Mouse (Mus musculus): ENCODE results near the gene Fam169a. TPM values are rescaled to one million over a fixed set of nuclear protein-coding genes. Genes with fewer than 3 reads are reported as not detected.
"Not testable (repeated sequence)": the region's sequence is repeated elsewhere in the genome, so short reads cannot be mapped to it uniquely, and the experiment has no call there.

Fam169a gene
- polyA plus RNA-seq, 1 experiment from 2014 or later = 7.3 TPM

DNA sequence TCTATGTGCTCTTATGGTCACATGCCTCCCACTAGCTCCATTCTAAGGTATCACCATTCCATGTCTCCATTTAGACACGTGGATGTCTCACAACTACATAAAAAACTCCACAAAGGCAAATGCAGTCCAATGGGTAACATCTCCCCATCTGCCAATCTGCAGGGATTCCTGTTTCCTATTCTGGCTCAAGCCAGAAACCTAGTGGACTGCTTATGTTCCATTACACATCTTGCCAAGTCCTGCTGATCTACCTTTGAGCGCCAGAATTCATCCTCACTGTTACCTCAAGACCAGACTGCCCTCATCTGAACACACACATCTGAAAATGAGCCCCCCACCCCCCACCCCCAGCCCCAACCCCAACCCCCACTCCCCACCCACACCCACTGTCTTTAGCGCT, 4.9 kb upstream of the Fam169a start:
- no peak for ATAC-seq (ENCODE audit: insufficient number of reproducible peaks, insufficient read depth, low FRiP score, low TSS enrichment)
- 93% methylated on average over 3 of the region's 3 CpGs for WGBS

DNA sequence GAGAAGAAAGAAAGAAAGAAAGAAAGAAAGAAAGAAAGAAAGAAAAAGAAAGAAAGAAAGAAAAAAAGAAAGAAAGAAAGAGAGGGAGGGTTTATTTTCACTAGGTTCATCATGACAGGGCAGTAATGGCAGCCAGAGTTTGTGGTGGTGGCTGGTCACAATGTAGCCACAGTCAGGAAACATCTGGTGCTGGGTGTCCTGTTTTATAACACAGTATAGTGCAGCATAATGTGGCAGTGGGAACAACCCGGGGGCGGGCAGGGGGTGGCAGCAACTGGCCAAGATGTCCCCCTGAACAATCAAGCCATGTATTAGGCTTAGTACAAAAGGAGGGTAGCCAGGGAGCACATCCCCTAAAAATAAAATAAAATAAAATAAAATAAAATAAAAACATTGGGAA, 3.7 kb upstream of the Fam169a start:
- Histone ChIP-seq H3K27ac (no peak overlapping the region), H3K4me2 (replicated peaks) (no peak overlapping the region), H3K9me3 (no peaks in the 10 kb centered on the region), H3K27me3 (peaks cover 14% of the 10 kb centered on the region), H3K4me1 (0 out of 2 replicates have a peak, but pooled peaks cover 5% of the 10 kb centered on the region), H3K36me3 (no peaks in the 10 kb centered on the region), H3K4me3 (no peak overlapping the region), H3K9ac (no peak overlapping the region)
- WGBS = 74% methylated on average over 2 of the region's 2 CpGs
- no peak for ATAC-seq (ENCODE audit: insufficient number of reproducible peaks, insufficient read depth, low FRiP score, low TSS enrichment)

More for the DNA sequence above, 4.9 kb upstream of the Fam169a start:
- no peaks in the 10 kb centered on the region for H3K36me3 ChIP-seq
- H3K4me2 ChIP-seq (replicated peaks) = no peak overlapping the region
- peaks cover 10% of the 10 kb centered on the region for H3K27me3 ChIP-seq
- no peaks in the 10 kb centered on the region for H3K9me3 ChIP-seq
- H3K27ac ChIP-seq = no peak overlapping the region
- no peak overlapping the region for H3K4me3 ChIP-seq
- H3K4me1 ChIP-seq = peaks cover 8% of the 10 kb centered on the region; the same call in 1 of the 2 replicates
- no peak overlapping the region for H3K9ac ChIP-seq

DNA sequence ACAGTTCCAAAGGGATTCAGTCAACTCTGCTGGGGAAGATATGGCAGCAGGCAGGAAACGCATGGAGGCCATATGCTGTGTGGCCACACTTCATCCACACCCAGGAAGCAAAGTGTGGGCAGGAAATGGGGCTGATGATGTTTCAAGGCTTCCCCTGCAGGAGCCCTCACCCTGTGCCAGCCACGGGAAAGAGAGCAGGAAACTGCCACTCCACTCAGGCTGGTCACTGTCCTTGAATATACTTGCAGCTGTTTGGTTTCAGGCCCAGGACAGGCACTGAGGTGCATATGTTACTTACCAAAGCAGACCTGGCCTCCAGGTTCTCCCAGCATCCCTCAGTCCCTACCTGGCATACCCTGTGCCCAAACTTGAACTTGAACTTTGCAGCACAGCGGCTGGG, 2.7 kb upstream of the Fam169a start:
- Histone ChIP-seq H3K27me3 (peaks cover 14% of the 10 kb centered on the region), H3K4me1 (0 out of 2 replicates have a peak, but pooled peaks cover 5% of the 10 kb centered on the region), H3K27ac (no peak overlapping the region), H3K9ac (0 out of 2 replicates have a peak overlapping the region, but pooled peaks have one; percentile 11), H3K4me3 (no peak overlapping the region), H3K36me3 (no peaks in the 10 kb centered on the region), H3K9me3 (no peaks in the 10 kb centered on the region), H3K4me2 (replicated peaks) (peak overlapping the region; percentile 13; the same call in 1 of the 2 replicates)
- WGBS = 44% methylated on average over 3 of the region's 3 CpGs
- ATAC-seq (ENCODE audit: insufficient number of reproducible peaks, insufficient read depth, low FRiP score, low TSS enrichment) = no peak

DNA sequence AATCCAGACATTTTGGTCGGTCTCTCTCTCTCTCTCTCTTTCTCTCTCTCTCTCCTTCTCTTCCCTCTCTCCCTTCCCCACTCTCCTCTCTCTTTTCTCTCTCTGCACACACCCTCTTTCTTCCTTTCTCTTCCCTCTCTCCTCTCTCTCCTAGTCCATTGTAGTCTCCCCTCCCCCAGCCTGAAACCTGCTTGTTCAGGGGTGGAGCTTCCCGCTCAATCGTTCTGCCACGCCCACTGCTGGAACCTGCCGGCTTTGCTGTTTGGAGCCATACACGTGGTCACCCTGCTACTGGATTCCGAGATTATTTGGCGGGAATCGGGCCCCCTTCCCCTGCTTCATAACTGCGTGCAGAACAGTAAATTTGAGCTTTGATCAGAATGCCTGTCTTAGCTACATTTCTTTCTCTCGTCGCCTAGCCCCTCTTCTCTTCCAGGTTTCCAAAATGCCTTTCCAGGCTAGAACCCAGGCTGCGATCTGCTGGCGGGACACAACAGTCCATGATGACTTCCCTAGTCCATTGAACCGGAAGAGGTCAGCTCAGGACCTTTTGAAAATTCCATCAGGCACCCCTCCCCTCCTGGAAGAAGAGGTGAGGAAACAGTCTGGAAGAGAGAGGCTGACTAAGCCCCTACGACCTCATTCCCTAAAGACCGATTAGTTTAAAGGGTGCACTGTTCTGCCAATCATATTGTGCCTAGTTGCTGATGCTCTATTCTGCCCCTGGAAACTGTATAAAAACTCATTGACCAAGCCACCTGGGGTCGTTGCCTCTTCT, 2.1 kb upstream of the Fam169a start:
- H3K4me1 ChIP-seq; H3K4me3 ChIP-seq; ATAC-seq (ENCODE audit: insufficient number of reproducible peaks, insufficient read depth, low FRiP score, low TSS enrichment); H3K27ac ChIP-seq; H3K9ac ChIP-seq; H3K36me3 ChIP-seq; H3K9me3 ChIP-seq: not testable (repeated sequence)
- peaks cover 14% of the 10 kb centered on the region for H3K27me3 ChIP-seq
- WGBS = 43% methylated on average over 18 of the region's 18 CpGs
- H3K4me2 ChIP-seq (replicated peaks) = peak overlapping the region; percentile 13; the same call in 1 of the 2 replicates

DNA sequence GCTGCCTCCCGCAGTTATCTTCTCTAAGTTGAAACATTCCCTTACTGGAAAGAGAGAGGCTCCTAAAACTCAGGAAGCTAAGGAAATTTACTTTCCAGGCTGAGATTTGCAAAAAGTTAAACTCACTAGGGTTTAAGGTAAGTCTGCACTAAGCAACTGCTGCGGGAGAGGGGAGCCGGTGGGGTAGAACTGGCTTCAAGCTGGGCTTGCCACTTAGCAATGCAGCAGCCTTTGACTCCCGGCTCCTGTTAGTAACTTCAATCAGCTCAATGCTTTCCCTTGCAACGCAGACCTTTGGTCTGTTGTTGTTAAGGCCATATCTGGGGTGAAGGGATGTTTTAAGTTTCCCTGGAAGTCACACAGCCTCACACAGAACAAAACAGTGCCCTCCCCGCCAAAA, 605 bp downstream of the Fam169a start:
- H3K36me3 ChIP-seq = no peaks in the 10 kb centered on the region
- H3K27me3 ChIP-seq = peaks cover 19% of the 10 kb centered on the region
- H3K27ac ChIP-seq = no peak overlapping the region
- 10% methylated on average over 6 of the region's 6 CpGs for WGBS
- no peak overlapping the region for H3K4me2 ChIP-seq (replicated peaks)
- ATAC-seq (ENCODE audit: insufficient number of reproducible peaks, insufficient read depth, low FRiP score, low TSS enrichment) = no peak
- H3K9me3 ChIP-seq = no peaks in the 10 kb centered on the region
- H3K9ac ChIP-seq = no peak overlapping the region
- H3K4me3 ChIP-seq = no peak overlapping the region
- H3K4me1 ChIP-seq = 0 out of 2 replicates have a peak, but pooled peaks cover 5% of the 10 kb centered on the region

DNA sequence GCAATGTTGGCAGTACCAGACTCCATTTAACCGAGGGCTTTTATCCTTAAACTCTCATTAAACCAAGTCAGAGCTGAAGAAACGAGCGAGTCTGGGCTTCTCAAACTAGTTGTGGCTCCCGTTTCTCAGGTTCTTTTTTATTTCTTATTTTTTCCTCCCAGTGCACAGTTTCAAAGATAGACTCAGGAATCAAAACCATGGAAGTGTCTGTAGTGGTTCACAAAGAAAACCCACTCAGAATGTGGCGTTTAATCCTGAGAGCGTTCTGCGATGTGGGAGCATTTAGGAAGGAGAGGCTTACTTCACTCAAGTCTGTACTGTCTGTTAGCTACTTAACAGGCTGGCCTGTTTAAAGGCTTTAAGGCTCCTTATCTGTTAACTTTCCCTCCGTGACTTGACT, 1.1 kb downstream of the Fam169a start:
- WGBS = 36% methylated on average over 8 of the region's 8 CpGs
- Histone ChIP-seq H3K9ac (no peak overlapping the region), H3K27ac (no peak overlapping the region), H3K4me2 (replicated peaks) (no peak overlapping the region), H3K4me3 (no peak overlapping the region), H3K4me1 (0 out of 2 replicates have a peak, but pooled peaks cover 5% of the 10 kb centered on the region), H3K36me3 (no peaks in the 10 kb centered on the region), H3K9me3 (no peaks in the 10 kb centered on the region), H3K27me3 (peaks cover 19% of the 10 kb centered on the region)
- ATAC-seq (ENCODE audit: insufficient number of reproducible peaks, insufficient read depth, low FRiP score, low TSS enrichment) = no peak

DNA sequence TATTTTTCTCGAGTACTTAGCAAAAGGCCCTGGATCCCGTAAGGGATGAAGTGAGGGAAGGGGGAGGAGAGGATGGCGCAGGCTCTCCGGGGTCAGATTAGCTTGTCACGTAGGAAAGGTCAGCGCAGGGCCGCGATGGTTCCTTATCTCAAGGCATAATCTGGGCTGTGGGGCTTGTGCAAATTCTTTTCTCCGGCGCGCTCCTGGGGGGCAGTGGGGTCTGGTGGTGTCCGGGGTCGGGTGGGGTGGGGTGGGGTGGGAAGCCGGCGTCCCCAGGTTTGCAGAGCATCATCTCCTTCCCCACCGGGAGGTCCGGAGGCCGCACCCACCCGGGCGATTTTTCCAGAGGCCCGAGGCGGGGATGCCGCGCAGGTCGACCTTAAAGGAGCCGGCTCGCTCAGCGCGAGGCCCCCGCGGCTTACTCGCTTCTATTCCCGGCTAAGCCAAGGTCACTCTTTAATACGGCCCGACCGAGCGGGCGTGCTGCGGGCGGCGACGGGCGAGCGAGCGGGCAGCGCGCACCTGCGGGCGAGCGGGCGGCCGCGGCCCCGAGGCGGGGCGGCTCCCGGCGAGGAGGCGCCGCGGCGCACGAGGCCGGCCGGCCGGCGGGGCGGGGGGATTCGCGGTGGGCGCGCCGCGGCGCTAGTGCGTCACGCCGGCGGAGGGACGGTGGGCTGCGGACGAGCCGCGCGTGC, 4.0 kb downstream of the Fam169a start:
- Histone ChIP-seq H3K36me3 (no peaks in the 10 kb centered on the region), H3K4me2 (replicated peaks) (peak overlapping the region; percentile 92), H3K27me3 (peaks cover 19% of the 10 kb centered on the region), H3K27ac (no peak overlapping the region), H3K9ac (peak overlapping the region; percentile 74), H3K4me1 (no peaks in the 10 kb centered on the region), H3K9me3 (no peaks in the 10 kb centered on the region), H3K4me3 (peak overlapping the region; percentile 80)
- under 1% methylated on average over 68 of the region's 85 CpGs for WGBS
- ATAC-seq (ENCODE audit: insufficient number of reproducible peaks, insufficient read depth, low FRiP score, low TSS enrichment) = peak; percentile 67; the same call in 1 of the 2 replicates

DNA sequence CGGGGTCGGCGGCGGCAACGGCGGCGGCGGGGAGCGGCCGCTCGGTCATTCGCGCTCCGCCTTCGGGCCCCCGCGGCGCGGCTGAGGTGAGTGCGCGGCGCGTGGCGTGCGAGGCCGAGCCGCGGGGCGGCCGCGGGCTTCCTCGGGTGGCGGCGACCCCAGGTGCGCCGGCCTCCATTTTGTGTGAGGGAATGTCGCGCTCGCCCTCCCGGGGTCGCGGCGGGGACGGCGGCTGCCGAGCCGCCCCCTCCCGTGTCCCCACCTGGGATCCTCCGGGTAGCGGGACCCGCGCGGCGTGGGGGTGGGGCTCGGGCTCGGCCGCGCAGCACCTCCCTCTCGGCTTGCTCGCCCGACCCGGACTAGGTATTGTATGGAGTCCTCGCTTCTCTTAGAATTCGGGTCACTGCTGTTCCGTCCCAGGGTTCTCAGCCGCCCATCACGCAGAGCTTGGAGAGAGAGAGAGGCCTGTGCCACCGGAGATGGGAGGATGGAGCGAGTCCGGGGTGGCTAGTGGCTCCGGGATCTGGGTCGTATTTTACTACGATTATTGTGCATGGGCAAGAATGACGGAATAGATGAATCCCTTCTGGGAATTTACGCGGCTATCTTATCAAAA, 4.6 kb downstream of the Fam169a start:
- under 1% methylated on average over 69 of the region's 76 CpGs for WGBS
- Histone ChIP-seq H3K9me3 (no peaks in the 10 kb centered on the region), H3K27me3 (peaks cover 17% of the 10 kb centered on the region), H3K36me3 (no peaks in the 10 kb centered on the region), H3K4me1 (no peaks in the 10 kb centered on the region), H3K4me3 (peak overlapping the region; percentile 80), H3K27ac (0 out of 2 replicates have a peak overlapping the region, but pooled peaks have one; percentile 6), H3K9ac (peak overlapping the region; percentile 74), H3K4me2 (replicated peaks) (peak overlapping the region; percentile 92)
- ATAC-seq (ENCODE audit: insufficient number of reproducible peaks, insufficient read depth, low FRiP score, low TSS enrichment) = peak; percentile 81

DNA sequence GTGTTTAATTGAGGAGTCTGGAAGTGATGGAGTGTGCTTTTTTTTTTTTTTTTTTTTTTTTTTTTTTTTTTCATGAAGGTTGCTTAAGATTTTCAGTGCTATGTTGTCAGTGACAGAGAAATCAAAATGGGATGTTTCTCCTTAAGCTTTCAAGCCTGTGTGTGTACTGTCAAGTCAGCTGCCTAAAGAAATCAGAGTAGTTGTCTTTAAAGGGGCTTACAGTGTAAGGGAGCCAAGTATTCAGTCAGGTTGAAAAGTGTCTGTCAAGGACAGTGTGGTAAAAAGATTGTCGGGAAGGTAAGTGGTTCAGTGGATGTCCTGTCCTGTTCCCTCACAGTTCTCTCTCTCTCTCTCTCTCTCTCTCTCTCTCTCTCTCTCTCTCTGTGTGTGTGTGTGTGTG, 6.4 kb downstream of the Fam169a start:
- WGBS = 53% methylated on average over 1 of the region's 1 CpGs
- ATAC-seq (ENCODE audit: insufficient number of reproducible peaks, insufficient read depth, low FRiP score, low TSS enrichment) = no peak
- H3K27ac ChIP-seq = no peak overlapping the region

DNA sequence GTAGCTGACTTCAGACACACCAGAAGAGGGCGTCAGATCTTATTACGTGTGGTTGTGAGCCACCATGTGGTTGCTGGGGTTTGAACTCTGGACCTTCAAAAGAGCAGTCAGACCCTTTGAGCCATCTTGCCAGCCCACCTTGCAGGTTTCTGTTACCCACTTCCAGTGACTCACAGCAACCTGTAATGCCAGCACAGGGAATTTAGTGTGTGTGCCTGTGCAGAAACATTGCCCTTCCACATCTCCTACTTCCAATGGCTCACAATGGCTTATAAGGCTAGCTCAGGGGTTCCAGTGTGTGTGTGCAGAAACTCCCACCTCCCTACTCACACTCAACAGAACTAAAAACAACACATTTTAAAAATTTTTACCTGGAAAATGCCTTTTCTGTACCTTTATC, 10.5 kb downstream of the Fam169a start:
- ATAC-seq (ENCODE audit: insufficient number of reproducible peaks, insufficient read depth, low FRiP score, low TSS enrichment) = no peak

More for the DNA sequence above, 6.4 kb downstream of the Fam169a start:
- Histone ChIP-seq H3K4me1 (no peaks in the 10 kb centered on the region), H3K9me3 (no peaks in the 10 kb centered on the region), H3K4me3 (no peak overlapping the region), H3K36me3 (no peaks in the 10 kb centered on the region), H3K4me2 (replicated peaks) (no peak overlapping the region), H3K9ac (no peak overlapping the region), H3K27me3 (peaks cover 10% of the 10 kb centered on the region; the same call in 1 of the 2 replicates)

DNA sequence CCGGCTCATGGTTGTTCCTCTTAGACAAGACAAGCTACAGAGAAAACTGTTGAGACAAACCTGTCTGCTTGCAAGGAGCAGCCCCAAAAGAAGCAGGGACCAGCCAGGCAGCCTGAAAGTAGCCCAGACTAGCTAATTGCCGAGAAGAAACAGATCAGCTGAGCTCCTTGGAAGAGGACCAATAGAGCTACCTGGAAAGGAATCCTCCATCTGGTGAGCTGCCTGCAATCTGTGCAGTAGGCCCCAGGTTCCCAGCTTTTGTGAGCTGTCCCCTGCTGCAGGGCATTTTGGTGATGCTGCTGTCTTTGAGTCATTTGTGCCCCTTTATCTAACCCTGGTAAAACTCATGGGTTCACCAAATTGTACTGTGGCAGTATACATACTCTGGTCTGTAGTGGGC, 13.1 kb downstream of the Fam169a start:
- WGBS = 68% methylated on average over 2 of the region's 2 CpGs
- Histone ChIP-seq H3K27me3 (no peaks in the 10 kb centered on the region), H3K4me3 (no peak overlapping the region), H3K4me1 (no peaks in the 10 kb centered on the region), H3K9ac (no peak overlapping the region), H3K4me2 (replicated peaks) (no peak overlapping the region), H3K9me3 (no peaks in the 10 kb centered on the region), H3K36me3 (no peaks in the 10 kb centered on the region), H3K27ac (no peak overlapping the region)
- no peak for ATAC-seq (ENCODE audit: insufficient number of reproducible peaks, insufficient read depth, low FRiP score, low TSS enrichment)

More for the DNA sequence above, 10.5 kb downstream of the Fam169a start:
- H3K4me2 ChIP-seq (replicated peaks) = no peak overlapping the region
- no peaks in the 10 kb centered on the region for H3K9me3 ChIP-seq
- 91% methylated on average over 2 of the region's 2 CpGs for WGBS
- no peaks in the 10 kb centered on the region for H3K36me3 ChIP-seq
- H3K4me3 ChIP-seq = no peak overlapping the region
- no peak overlapping the region for H3K27ac ChIP-seq
- no peaks in the 10 kb centered on the region for H3K4me1 ChIP-seq
- H3K9ac ChIP-seq = no peak overlapping the region
- H3K27me3 ChIP-seq = no peaks in the 10 kb centered on the region

All from embryonic facial prominence, embryonic 12.5 days (tissue).